Mouse (Mus musculus) thymus, adult 18-20 months (tissue): ENCODE results near the gene Zfp94.
A peak's percentile ranks its signal among the peaks of the same experiment; 100 is the strongest.

Experiments
- DNase-seq, 2 experiments: peaks; one replicate each; pipeline ENCODE4 v3.0.0; 2022; ENCODE audit warnings: mixed read lengths in 2 of 2

The Zfp94 gene

DNA sequence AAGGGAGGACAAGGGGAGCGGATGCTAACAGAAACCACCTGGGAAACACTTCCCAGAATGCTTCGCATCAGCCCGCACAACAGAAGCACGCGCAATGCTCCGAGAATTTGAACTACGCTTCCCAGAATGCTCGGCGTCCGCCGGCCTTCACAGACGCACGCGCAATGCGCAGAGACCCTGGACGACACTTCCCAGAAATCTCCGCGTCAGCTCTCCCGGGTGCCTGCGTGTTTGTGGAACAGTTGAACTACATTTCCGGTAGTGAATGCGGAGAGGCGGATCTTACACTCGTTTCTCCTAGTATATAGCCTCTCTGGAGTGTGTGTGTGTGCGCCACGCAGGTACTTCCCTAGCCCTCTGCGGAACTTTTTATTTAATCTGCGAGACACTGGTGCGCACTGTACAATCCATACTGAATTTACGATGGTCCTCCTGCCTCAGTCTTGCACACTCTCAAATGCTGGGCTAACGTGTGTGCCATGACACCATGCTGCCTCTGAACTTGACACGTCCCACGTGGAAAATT, at the start of gene Zfp94:
TSS of gene Zfp94 (minus strand) at position 100 of the 526 bp plus-strand sequence.
- peak; percentile 94 for DNase-seq

DNA sequence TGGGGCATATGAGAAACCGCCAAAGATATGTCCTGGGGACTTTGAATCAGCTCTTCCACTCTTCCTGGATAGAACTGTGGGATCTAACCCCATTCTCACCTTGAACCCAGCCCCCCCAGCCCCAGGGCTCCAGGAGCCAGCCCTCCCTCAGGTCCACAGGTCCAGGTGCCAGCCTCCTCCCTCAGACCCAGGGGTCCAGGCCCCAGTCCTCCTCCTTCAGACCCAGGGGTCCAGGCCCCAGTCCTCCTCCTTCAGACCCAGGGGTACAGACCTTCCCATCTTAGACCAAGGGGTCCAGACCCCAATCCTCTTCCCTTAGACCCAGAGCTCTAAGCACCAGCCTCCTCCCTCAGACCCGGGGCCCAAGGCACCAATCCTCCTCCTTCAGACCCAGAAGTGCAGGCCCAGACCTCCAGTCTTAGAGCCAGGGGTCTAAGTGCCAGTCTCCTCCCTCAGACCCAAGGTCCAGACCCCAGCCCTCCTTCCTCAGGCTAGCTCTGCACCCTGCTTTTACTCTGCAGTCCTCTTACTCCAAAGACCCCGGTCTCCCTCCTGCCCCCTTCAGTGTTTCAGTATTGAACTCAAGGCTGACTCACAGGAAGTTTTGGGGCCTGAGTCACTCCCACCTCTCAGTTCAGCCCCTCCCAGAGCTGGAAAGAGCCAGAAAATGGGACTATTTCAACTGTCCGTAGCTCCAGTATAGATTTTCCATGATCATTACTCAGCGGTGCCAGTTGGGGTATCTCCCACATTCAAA, 49.0 kb upstream of the Zfp94 start:
- peak in 1 of 2 experiments; percentile 23 for DNase-seq

DNA sequence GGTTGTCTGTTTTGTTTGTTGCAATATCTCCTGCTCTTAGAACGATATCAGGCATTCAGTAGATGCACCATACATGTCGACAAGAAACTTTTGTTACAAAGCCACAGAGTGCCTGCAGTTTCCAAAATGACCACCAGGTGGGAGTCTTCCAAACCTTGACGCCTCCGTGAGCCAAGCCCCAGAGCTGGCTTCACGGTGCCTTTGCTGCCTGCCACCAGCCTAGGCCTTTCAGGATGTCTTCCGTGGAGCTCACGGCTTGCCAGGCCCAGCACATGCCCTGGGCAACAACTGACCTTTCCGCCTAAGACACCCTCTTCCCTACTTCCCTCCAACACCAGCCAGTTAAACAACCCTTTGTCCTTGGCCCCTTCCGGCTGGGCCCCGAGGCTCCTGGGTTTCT, 48.4 kb upstream of the Zfp94 start:
- DNase-seq, result peak; percentile 73 to 81

DNA sequence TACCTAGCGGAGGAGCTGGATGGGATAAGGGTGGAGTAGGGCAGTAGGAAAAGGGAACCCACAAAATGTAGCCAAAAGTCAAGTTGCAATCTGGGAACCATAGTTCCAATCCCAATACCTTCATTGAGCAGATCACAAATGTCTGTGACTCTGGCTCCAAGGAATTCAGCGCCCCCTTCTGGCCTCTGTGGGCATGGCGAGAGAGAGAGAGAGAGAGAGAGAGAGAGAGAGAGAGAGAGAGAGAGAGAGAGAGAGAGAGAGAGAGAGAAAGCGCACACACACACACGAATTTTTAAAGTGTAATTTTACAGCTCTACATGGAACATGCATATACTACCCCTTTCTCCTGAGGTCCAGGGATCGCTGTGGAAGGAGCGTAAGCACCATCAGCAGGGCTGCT, 46.8 kb upstream of the Zfp94 start:
- DNase-seq, result no peak

DNA sequence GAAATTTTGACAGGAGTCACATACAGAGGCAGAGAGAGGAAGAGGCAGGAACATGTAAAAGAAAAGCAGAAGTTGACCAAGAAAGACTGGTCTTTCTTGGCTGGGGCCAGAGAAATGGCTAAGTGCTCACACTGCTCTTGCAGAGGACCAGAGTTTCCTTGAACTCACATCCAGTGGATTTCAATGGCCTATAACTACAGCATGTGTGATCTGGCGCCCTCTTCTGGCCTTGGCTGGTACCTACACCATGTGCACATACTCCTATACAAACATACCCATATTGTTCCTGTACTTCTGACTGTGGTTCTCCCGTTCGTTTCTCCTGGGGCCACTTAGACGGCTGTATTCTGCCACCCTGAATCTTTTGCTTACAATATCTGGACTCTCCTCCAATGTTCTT, 44.5 kb upstream of the Zfp94 start:
- DNase-seq, result no peak

DNA sequence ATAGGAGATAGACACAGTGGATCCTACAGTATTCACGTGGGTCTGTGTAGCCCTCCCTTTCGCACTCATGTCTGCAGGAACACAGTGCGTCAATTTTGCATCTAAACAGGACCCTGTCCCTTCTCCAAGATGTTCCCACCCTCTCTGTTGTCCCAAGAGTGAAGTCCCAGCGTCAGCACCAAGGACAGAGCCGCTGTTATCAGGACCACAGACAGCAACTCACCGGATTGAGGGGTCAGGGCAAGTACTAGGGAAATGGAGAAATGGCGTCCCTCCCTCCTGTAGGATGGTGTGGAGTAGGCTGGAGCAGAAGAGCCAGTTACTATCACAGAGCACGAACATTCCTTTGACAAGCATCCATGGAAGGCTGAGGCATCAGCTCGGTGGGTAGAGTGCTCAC, 42.8 kb upstream of the Zfp94 start:
- DNase-seq, result no peak

DNA sequence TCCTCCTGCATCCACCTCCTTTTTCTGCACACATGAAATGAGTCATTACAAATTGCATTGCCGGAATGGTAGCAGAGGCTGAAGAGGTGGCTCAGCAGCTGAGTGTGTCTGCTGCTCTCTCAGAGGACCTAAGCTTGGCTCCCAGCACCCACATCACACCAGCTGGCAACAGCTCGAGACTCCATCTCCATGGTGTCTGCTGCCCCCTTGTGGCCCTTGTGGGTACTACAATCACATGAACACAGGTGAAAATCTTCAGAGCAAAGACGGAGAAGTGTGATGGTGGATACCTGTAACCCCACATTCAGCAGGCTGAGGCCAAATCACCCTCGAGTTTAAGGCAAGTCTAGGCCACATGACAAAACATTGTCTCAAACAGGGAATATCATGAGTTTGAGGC, 41.4 kb upstream of the Zfp94 start:
- no peak for DNase-seq

DNA sequence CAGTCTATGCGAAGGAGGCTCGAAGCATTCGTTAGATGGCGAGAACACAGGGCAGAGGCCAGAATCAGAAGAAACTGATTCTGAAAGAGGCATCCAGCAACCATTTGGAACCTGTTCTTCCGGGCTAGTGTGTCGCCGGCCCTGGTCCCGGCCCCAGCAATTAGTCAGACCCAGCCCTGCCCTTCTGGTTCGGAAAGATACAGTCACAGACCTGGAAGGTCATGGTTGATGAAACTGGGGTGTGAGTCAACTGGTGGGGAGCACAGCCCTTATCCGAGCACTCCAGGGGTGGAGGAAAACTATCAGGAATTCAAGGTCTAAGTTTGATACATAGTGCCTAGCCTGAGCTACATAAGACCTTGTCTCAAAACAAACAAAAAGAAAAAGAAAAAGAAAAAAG, 39.6 kb upstream of the Zfp94 start:
- no peak for DNase-seq

DNA sequence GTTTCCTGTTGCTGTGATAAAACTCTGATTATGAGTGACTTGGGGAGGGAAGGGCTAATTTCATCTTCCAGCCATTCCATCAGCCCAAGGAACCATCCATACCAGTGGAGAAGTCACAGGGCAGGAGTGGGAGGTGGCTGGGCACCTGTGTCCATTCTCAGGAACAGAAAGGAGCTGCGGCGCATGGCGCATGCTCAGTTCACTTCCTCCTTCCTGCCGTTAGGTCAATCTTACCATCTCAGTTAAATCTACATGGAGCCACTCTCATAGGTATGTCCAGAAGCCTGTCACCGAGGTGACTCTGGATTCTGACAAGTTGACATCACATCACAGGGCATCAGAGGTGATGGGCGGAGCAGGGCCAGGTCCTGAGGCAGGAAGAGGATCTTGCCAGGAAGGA, 39.2 kb upstream of the Zfp94 start:
- no peak for DNase-seq

DNA sequence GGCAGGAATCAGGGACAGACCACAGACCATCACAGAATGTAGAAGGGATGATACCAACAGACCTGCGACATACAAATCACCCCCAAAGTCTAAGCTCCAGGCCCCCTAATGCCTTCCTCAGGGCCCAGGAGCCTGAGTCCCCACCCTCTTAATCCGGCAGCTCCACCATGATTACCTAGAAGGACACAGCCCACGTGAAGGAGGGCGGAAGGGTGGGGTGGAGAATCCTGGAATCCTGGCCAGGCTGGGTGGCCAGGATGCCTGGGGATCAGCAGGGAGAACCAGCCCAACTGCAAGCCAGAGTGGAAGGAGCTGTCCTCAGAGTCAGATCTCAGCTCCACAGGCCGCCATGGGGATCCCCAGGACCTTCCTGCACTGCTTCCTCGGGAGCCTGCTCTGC, 32.4 kb upstream of the Zfp94 start, which contains the start of gene Lypd5:
TSS of gene Lypd5 (plus strand) at position 301 of the 400 bp plus-strand sequence.
- DNase-seq, result no peak

DNA sequence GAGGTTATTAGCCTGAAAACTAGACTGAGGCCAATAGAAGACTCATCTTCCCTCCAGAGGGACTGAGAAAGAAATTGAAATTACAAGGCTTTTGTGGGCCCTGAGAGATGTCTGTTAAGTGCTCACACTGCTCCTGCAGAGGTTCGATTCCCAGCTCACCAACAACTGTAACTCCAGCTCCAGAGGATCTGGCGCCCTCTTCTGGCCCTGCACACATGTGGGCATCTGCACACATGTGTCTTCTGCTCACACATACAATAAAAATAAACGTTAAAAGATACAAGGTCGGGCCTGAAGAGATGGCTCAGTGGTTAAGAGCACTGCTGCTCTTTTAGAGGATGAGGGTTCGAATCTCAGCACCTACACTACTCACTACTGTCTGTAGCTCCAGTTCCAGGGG, 30.0 kb upstream of the Zfp94 start:
- DNase-seq, result no peak

DNA sequence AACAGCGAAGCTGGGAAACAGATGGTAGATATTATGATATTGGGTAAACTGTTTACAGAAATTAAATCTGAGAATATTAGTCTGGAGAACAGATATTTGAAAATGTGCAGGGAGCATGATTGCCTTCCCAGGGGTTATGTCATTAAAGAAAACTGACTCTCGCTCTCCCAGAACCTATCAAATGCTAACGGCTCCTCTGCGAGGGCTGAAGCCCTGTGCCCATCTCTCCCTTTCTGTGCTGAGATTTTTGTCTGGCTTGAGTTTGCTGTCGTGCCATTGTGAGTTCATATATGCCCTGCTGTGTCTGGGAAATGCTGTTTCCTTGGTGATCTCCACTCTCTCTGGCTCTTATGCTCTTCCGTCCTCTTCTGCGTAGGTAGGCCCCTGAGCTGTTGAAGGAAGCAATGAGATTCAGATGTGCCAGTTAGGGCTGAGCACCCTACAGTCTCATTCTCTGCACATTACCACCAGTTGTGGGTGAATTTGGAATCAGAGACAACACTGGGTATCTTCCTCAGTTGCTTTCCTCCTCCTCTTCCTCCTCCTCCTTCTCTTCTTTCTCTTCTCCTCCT, 27.3 kb upstream of the Zfp94 start:
- no peak for DNase-seq

DNA sequence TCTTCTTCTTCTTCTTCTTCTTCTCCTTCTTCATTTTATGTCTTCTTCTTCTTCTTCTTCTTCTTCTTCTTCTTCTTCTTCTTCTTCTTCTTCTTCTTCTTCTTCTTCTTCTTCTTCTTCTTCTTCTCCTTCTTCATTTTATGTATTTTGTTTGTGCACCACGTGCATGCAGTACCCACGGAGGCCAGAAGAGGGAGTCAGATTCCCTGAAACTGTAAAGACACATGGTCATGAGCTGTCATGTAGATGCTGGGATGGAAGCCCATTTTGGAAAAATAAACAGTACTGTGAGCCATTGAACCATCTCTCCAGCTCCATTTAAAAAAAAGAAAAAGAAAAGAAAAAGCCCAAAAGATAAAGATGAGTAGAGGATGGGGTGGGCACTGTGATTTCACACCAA, 21.8 kb upstream of the Zfp94 start:
- no peak for DNase-seq

DNA sequence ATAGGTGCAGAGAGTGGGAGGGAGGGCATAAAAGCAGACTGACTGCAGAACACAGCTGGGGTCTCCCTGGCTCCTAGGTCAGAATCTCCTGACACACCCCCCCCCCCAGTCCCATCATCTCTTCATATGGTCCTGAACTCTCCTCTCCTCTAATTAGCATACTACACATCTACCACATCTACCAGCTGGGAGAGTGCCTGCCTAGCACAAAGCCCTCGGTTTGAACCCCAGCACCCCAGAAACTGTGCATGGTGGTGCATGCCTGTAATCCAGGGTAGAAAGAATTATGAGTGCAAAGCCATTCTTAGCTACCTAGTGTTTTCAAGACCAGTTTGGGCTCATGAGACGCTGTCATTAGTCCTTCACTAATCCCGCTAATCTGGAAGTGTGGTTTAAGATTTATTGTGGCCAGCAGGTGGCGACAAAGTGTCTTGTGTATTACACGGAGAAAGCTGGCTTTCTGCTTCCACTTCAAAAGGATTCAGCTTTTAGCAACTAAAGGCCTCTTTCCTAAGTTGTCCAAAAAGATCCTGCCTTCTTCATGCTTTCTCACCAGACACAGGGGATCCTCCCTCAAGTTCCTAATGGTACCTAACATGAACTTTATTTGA, 19.3 kb upstream of the Zfp94 start:
- DNase-seq, result peak; percentile 14 to 33

DNA sequence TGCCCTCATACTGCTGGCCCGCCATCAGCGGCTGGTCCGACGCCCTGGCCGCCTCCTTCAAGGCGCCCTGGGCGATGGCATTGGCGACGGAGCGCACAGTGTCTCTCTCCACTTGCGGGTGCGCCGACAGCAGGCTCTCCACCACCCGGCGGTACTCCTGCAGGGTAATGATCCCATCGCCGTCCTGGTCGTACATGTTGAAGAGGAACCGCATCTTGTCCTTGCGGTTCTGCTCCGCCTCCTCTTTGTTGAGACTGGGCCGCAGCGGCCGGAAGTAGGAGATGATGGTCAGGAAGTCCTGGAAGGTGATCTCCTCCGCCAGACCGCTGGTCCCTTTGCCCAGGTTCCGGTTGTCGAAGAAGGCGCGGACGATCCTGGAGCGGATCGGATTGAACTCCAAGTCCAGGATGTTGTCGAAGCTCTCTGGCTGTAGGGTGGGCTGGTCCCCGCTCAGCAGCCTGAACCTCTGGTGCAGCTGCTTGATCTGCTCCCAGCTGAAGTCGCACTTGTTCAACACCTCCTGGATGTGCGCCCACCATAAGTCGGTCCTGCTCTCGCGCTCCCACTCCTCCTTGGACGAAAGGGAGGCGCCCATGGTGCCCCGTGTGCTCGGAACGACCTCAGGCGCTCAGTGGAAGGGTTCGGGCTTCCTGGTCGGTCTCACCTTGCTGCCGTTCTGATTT, 17.0 kb upstream of the Zfp94 start, which contains the start of gene Tescl:
TSS of gene Tescl (minus strand) at position 633 of the 683 bp plus-strand sequence.
- DNase-seq, result no peak

DNA sequence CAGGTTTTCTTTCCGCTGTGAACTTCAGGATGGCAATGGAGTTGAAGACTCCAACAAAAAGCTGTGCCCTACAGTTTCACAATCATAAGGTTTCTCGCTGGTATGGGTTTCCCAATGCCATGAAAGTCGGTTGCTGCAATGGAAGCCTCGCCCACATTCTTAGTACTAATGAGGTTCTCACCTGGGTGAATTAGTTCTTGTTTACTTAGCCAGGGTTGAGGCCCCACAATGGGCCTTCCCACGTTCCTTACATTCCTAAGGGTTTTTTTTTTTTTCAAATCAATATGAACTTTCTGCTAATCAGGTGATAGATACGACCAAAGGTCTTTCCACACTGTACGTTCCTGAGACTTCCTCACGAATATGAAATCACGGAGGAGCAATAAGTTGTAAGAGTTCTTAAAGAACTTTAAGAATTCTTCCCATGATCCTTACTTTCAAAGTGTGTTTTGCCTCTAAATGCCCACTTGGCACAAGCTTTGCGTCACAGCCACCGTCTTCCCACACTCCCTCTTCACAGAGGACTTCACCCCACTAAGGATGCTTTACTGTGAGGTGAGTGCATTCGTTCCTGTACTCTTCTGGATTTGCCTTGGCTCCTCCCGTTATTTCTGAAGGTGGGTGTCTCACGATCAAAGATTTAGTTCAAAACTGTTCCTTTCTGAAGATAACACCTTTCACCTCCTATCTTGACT, 11.0 kb upstream of the Zfp94 start:
- DNase-seq, result no peak

DNA sequence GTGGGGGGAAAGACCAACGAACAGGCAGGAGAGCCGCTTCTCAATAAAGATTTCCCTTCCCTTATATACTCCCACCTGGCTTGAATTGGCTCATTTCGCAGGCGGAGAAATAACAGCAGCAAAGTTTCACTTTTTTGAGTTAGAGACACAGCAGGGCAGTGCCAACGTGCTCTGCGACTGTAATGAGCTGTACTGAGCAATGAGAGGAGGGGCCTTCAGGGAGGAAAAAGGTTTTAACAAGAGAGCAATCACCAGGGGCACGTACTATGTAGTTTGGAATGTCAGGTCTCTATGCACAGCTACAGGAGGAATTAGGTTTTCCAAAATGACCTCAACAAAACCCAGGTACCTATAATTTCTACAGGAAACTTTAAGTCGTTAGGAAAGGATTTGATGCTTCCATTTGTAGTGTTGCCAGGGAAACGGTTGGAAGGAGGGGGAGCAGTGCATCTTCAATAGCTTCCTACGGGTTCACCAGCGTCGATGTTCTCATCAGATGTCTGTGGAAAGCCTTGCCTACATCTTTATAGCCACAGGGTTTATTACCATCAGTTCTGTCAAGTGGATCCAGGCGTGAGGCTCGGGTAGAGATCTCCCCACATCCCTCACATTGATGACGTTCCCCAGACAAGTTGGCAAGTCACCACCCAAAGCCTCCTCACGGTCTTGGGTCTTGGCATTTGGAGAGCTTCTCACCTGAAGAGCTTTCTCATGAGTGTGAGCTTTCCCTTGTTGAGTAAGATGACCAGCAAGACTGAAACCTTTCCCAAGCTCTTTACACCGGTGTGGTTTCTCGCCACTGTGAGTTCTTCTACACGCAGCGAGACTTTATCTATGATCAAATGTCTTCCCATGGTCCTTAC, 10.0 kb upstream of the Zfp94 start:
- no peak for DNase-seq

DNA sequence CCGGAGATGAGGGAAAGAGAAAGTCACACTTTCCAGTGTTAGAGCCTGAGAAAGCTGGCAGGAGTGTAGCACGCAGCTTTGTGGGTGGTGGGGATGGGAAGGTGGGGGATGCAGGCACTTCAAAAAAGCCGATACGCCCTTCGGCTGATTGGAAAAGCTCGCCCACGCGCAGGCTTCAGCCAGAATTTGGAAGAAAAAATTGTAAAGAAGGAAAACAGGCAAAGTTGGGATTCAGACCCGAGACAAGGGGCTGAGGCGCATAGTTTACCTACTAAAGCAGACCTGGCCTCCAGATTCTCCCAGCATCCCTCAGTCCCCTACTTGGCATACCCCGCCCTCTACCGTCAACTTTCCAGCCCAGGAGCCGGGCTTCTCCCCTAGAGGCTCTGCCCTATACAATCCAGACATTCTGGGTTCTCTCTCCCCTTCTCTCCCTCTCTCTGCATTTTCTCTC, 9.2 kb upstream of the Zfp94 start:
- no peak for DNase-seq

DNA sequence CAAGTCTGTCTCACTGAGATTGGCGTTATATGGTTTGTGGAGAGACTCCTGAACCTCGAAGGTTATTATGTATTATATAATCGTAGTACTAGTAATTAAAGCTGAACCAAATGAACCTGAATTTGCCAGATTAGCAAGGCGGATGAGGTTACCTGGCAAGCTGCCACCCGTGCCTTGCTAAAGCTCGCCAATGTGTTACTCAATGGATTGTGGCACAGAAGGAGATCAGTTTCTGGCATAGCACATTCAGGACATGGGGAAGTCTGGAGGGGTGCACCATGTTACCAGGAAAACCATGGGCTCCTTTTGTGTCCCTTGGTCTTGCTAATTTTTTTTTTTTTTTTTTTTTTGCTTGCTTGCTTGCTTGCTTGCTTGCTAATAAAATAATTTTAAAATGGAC, 8.7 kb upstream of the Zfp94 start:
- DNase-seq, result no peak

DNA sequence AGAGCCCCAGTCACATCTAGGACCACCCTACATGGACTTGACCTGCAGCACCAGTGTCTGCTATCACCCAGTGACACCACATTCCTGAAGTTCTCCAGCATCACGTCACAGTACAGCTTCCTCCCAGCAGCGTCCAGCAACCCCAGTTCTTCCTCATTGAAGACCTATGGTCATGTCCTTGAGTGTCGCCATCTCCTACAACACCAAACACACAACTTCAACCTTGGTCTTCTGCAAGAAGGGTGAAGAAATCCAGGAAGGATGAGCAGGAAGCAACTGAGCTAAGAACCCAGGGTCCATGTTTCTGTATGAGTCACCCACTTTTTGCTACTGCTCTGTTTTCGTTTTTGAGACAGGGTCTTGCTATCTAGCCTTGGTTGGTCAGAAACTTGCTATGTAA, 6.1 kb upstream of the Zfp94 start:
- DNase-seq, result no peak

DNA sequence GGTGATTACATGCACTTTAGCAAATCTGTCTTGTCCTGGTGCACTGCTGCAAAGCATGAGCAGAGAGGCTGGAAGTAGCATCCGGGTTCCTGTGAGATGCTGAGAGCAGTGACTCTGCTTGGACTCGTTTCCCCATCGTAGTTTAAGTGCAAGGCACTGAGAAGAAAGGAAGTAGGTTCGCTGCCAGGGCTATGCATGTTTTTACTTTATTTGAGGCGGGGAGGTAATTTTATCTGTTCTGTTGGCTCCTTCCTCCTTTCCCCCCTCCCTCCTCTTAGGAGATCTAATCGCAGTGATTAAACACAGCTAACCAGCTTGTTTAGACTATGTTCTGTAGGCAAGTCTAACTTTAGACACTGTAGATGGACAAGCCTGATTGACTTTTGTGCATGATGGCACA, 2.5 kb upstream of the Zfp94 start:
- DNase-seq, result no peak
